Mouse (Mus musculus) thymus, adult 2 months (tissue): ENCODE measurements around the gene Cd63. TPM values are rescaled to one million over a fixed set of nuclear protein-coding genes. Genes with fewer than 3 reads are reported as not detected.

Experiments
- DNase-seq: peaks from one replicate; pipeline ENCODE4 v3.0.0; 2021
- H3K27ac ChIP-seq: fragments of 200-500 bp; 2 replicates; pipeline ENCODE4 v1.5.1; 2012; ENCODE audit warnings: low read length, control low read depth; ENCODE audit not compliant: control insufficient read depth, insufficient read depth
- H3K27me3 ChIP-seq: fragments of 200-500 bp; 2 replicates; pipeline ENCODE4 v1.6.1; 2012; ENCODE audit warnings: mild to moderate bottlenecking, low read length, moderate library complexity, mixed read lengths; ENCODE audit not compliant: control insufficient read depth, insufficient read depth
- H3K36me3 ChIP-seq: fragments of 200-500 bp; 2 replicates; pipeline ENCODE4 v1.6.1; 2012; ENCODE audit warnings: mild to moderate bottlenecking, low read length, moderate library complexity; ENCODE audit not compliant: control insufficient read depth, insufficient read depth
- H3K4me1 ChIP-seq: fragments of 200-500 bp; replicated peaks from 2 replicates; pipeline ENCODE4 v1.6.1; 2012; ENCODE audit warnings: low read length; ENCODE audit not compliant: control insufficient read depth, insufficient read depth
- H3K4me3 ChIP-seq: fragments of 200-500 bp; 2 replicates; pipeline ENCODE4 v1.5.1; 2012; ENCODE audit warnings: mild to moderate bottlenecking, low read length, control low read depth, moderate library complexity; ENCODE audit not compliant: control insufficient read depth, insufficient read depth
- CTCF ChIP-seq: fragments of 200-500 bp; IDR thresholded peaks from 2 replicates; pipeline ENCODE4 v1.5.1; 2012; ENCODE audit warnings: mild to moderate bottlenecking, control low read depth, low read length, moderate library complexity, borderline replicate concordance; ENCODE audit not compliant: control insufficient read depth, poor library complexity, insufficient read depth; ENCODE audit errors: extremely low read depth
- POLR2A ChIP-seq: fragments of 200-500 bp; IDR thresholded peaks from 2 replicates; pipeline ENCODE4 v1.6.1; 2012; ENCODE audit warnings: mild to moderate bottlenecking, low read length, control low read depth, moderate library complexity; ENCODE audit not compliant: control insufficient read depth, poor library complexity, insufficient read depth; ENCODE audit errors: extremely low read depth
- WGBS: fragments of 180-500 bp; shearing (Covaris S2); methylation state at CpG from one replicate; pipeline ENCODE4 v1.1.7; 2018; 5-methylcytosine and 5-hydroxymethylcytosine counted together
- polyA plus RNA-seq: library from polyadenylated mRNA; depleted of rRNA; stranded (reverse); fragments of >200 nt; gene quantifications from 2 replicates; pipeline ENCODE4 v1.2.3, GENCODE M21; 2012; rRNA removed

The Cd63 gene
- polyA plus RNA-seq, 1 experiment: 62.1 TPM

DNA sequence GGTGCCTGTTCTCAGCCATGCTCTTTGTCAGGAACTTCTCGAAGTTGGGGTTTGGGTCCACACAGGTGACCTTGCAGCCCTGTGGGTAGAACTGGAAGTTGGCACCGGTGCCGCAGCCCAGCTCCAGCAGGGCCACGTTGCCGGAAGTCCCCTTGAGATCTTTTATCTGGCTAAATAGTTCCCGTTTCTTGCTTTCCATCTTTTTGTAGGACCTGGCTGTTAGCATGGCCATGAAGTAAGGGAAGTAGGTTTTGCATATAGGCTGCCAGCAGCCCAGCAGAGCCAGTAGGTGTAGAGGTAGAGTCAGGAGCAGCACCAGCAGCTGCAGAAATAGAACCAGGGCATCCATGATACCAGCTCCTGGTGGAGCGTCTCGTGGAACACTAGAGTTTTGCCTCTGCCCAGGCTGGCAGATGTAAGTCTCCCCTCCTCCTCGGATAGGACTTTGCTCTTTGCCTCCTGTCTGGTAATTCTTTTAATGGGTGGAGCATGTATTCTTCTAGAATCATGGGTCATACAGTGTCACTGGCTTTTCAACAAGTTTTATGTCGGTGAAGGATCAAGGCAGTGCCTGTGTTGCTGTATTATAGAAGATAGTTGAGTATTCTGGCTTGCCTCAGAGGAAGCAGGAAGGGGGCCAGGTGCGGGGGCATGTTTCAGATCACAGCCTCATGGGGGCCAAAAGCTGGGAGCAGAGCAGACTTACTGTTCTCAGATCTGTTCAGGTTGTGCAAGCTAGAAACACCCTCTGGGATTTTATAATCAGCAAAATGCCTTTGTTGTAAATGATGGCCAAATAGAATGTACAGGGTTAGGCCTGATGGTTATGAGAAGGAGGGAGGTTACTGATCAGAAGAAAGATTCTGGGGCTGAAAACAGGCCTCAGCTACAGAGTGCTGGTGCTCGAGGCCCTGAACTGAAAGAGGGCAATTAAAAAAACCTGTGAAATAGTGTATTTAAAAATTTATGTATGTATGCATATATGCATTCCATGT lies 60.1 kb downstream of the Cd63 start, which contains the start of gene Mettl7b:
Gene Mettl7b, minus strand, starts transcription at position 399 of the 995 bp plus-strand sequence.
- Histone ChIP-seq H3K27ac (no peak within 1 kb of the TSS), H3K27me3 (no peaks in the 10 kb centered on the region), H3K36me3 (no peaks in the 10 kb centered on the region), H3K4me1 (peaks cover 10% of the 10 kb centered on the region), H3K4me3 (no peak within 1 kb of the TSS)
- 57% methylated on average over 12 of the region's 12 CpGs for WGBS
- peak; percentile 65 for DNase-seq
- no peak for TF ChIP-seq CTCF
- no peak for TF ChIP-seq POLR2A

Other genes with a start within 250 kb of the Cd63 start
- gene Suox, start 226.9 kb upstream of the Cd63 start, polyA plus RNA-seq: 19.1 and 21.3 TPM in 2 replicates
- gene Rab5b, start 204.7 kb upstream of the Cd63 start, polyA plus RNA-seq: 73.8 and 86.1 TPM in 2 replicates
- gene Pmel, start 196.8 kb upstream of the Cd63 start, polyA plus RNA-seq: 1.0 TPM in 2 replicates
- gene Cdk2, start 196.0 kb upstream of the Cd63 start, polyA plus RNA-seq: 87.6 and 100 TPM in 2 replicates
- gene Dgka, start 156.1 kb upstream of the Cd63 start, polyA plus RNA-seq: 326 and 374 TPM in 2 replicates
- 70.0 and 74.9 TPM in 2 replicates for gene Pym1, start 153.1 kb upstream of the Cd63 start, polyA plus RNA-seq
- gene Mmp19, start 110.1 kb upstream of the Cd63 start, polyA plus RNA-seq: 1.8 and 3.9 TPM in 2 replicates
- gene Dnajc14, start 96.9 kb upstream of the Cd63 start, polyA plus RNA-seq: 19.9 and 21.6 TPM in 2 replicates
- 17.4 and 20.5 TPM in 2 replicates for gene Tmem198b, start 96.6 kb upstream of the Cd63 start, polyA plus RNA-seq
- gene Sarnp, start 83.7 kb upstream of the Cd63 start, polyA plus RNA-seq: 8.5 and 12.3 TPM in 2 replicates
- 68.3 and 82.3 TPM in 2 replicates for gene Ormdl2, start 79.3 kb upstream of the Cd63 start, polyA plus RNA-seq
- 5.6 and 5.8 TPM in 2 replicates for gene Gdf11, start 9.3 kb upstream of the Cd63 start, polyA plus RNA-seq
- 14.0 and 21.8 TPM in 2 replicates for gene Rdh5, start 21.9 kb downstream of the Cd63 start, polyA plus RNA-seq
- gene Bloc1s1, start 23.0 kb downstream of the Cd63 start, polyA plus RNA-seq: 137 and 173 TPM in 2 replicates
- gene Itga7, start 32.8 kb downstream of the Cd63 start, polyA plus RNA-seq: 5.9 and 14.5 TPM in 2 replicates
- 0.28 and 1.6 TPM in 2 replicates for gene Mettl7b, start 60.0 kb downstream of the Cd63 start, polyA plus RNA-seq
- not detected in 2 replicates for gene Olfr9, start 88.4 kb downstream of the Cd63 start, polyA plus RNA-seq
- not detected in 2 replicates for gene Olfr763, start 109.8 kb downstream of the Cd63 start, polyA plus RNA-seq
- gene Olfr764-ps1, start 138.9 kb downstream of the Cd63 start, polyA plus RNA-seq: not detected in 2 replicates
- gene Olfr765, start 149.0 kb downstream of the Cd63 start, polyA plus RNA-seq: not detected in 2 replicates
- not detected in 2 replicates for gene Olfr766-ps1, start 168.0 kb downstream of the Cd63 start, polyA plus RNA-seq
- gene Olfr767, start 181.9 kb downstream of the Cd63 start, polyA plus RNA-seq: not detected in 2 replicates
- gene Olfr768, start 198.4 kb downstream of the Cd63 start, polyA plus RNA-seq: not detected in 2 replicates
- gene Olfr769, start 216.9 kb downstream of the Cd63 start, polyA plus RNA-seq: not detected in 2 replicates
- not detected in 2 replicates for gene Olfr770, start 238.0 kb downstream of the Cd63 start, polyA plus RNA-seq